30 mouse cellular contexts compared by ENCODE assay signal in the genomic region with DNA sequence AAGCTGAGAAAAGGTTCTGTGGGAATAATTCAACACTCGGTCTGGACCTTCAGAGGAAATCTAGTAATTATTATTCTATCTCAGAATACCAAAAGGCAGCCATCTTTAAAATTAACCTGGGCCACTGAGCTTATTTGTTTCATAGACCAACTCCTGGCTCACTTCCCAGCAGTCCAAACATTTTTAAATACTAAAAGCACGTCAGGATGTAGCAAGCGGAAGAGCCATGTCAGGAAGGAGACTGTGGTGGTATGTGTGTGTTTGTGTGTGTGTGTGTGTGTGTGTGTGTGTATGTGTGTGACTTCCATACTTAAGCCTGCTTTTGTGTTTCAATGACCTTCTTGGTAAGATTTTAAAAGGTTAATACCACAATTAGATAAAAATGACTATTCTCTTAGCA.
DNase-seq lines count a peak whose midpoint lies in the region; ATAC-seq lines count a peak whose summit lies in the region.
"Had no signal": no experiment of that assay in that cellular context is flagged by ENCODE, and none has a peak within 500 bp of the region (broad histone marks: within the 10 kb centered on the region; RNA-seq: fewer than 3 reads in every experiment).

No protein-coding gene starts in this region.

- no peaks in the 10 kb centered on the region for H3K4me1 ChIP-seq in kidney, embryonic 14.5 days (ENCODE audit: control insufficient read depth, insufficient read depth, low read length)
- no peaks in the 10 kb centered on the region for H3K4me1 ChIP-seq in liver, embryonic 11.5 days (replicated peaks; ENCODE audit: control insufficient read depth, insufficient read depth, low read length)
- H3K4me1 ChIP-seq: forebrain, embryonic 10.5 days; hindbrain, embryonic 12.5 days; limb, embryonic 10.5 days; limb, embryonic 15.5 days; lung, embryonic 15.5 days; midbrain, embryonic 10.5 days; midbrain, embryonic 15.5 days; neural tube, embryonic 15.5 days had no signal

- H3K27me3 ChIP-seq in kidney, embryonic 14.5 days (ENCODE audit: control insufficient read depth, insufficient read depth, low read length), result no peaks in the 10 kb centered on the region
- H3K27me3 ChIP-seq in liver, embryonic 11.5 days (replicated peaks; ENCODE audit: control insufficient read depth, insufficient read depth, low read length), result no peaks in the 10 kb centered on the region
- H3K27me3 ChIP-seq: embryonic facial prominence, embryonic 13.5 days; heart, embryonic 13.5 days; hindbrain, embryonic 12.5 days; limb, embryonic 15.5 days; lung, embryonic 15.5 days; midbrain, embryonic 15.5 days; neural tube, embryonic 15.5 days had no signal

- H3K27ac ChIP-seq in kidney, embryonic 14.5 days (ENCODE audit: low read depth, low read length), result no peak overlapping the region
- no peak overlapping the region for H3K27ac ChIP-seq in liver, embryonic 11.5 days (ENCODE audit: low read depth, low read length)
- H3K27ac ChIP-seq: embryonic facial prominence, embryonic 13.5 days; forebrain, embryonic 10.5 days; gastrocnemius, adult 2 months; heart, embryonic 13.5 days; hindbrain, embryonic 12.5 days; limb, embryonic 10.5 days; limb, embryonic 15.5 days; liver, embryonic 14.5 days; lung, embryonic 15.5 days; midbrain, embryonic 10.5 days; midbrain, embryonic 15.5 days; neural tube, embryonic 15.5 days had no signal

- H3K4me2 ChIP-seq in kidney, embryonic 14.5 days (replicated peaks; ENCODE audit: low read depth, low read length), result no peak overlapping the region
- no peak overlapping the region for H3K4me2 ChIP-seq in liver, embryonic 11.5 days
- H3K4me2 ChIP-seq: embryonic facial prominence, embryonic 13.5 days; heart, embryonic 13.5 days; hindbrain, embryonic 12.5 days; limb, embryonic 15.5 days; lung, embryonic 15.5 days; midbrain, embryonic 15.5 days; neural tube, embryonic 15.5 days had no signal

- WGBS in kidney, embryonic 14.5 days, result 88% methylated on average over 3 of the region's 3 CpGs
- 81% methylated on average over 3 of the region's 3 CpGs for WGBS in liver, embryonic 11.5 days

- H3K36me3 ChIP-seq in kidney, embryonic 14.5 days (ENCODE audit: control insufficient read depth, insufficient read depth, low read length), result peaks cover 19% of the 10 kb centered on the region; the same call in 1 of the 2 replicates
- H3K36me3 ChIP-seq in liver, embryonic 11.5 days (ENCODE audit: control insufficient read depth, insufficient read depth, low read length), result no peaks in the 10 kb centered on the region
- H3K36me3 ChIP-seq: hindbrain, embryonic 12.5 days; midbrain, embryonic 15.5 days; neural tube, embryonic 15.5 days had no signal

- intact Hi-C loops in heart, postnatal 36 days (cut with DNase I), result loop anchor here (2.0 kb wide), 1 partner anchor 61 kb away; no protein-coding TSS in a partner anchor

- ATAC-seq in kidney, embryonic 14.5 days (ENCODE audit: low FRiP score, low TSS enrichment), result no peak
- ATAC-seq in liver, embryonic 11.5 days (replicated peaks; ENCODE audit: low FRiP score), result no peak
- ATAC-seq: CD4-positive, CD25-positive, alpha-beta regulatory T cell, adult 4 months; forebrain, embryonic 16.5 days; intestine, embryonic 16.5 days; midbrain, embryonic 15.5 days had no signal

- H3K4me3 ChIP-seq in kidney, embryonic 14.5 days (ENCODE audit: low read length), result no peak overlapping the region
- H3K4me3 ChIP-seq in liver, embryonic 11.5 days (ENCODE audit: low read depth, low read length), result no peak overlapping the region
- H3K4me3 ChIP-seq: embryonic facial prominence, embryonic 13.5 days; forebrain, embryonic 10.5 days; gastrocnemius, adult 2 months; heart, embryonic 13.5 days; hindbrain, embryonic 12.5 days; limb, embryonic 10.5 days; limb, embryonic 15.5 days; lung, embryonic 15.5 days; midbrain, embryonic 10.5 days; midbrain, embryonic 15.5 days; neural tube, embryonic 15.5 days had no signal

- H3K9me3 ChIP-seq in kidney, embryonic 14.5 days (ENCODE audit: control insufficient read depth, low read length), result no peaks in the 10 kb centered on the region
- H3K9me3 ChIP-seq in liver, embryonic 11.5 days (ENCODE audit: control insufficient read depth, low read length), result no peaks in the 10 kb centered on the region
- H3K9me3 ChIP-seq: embryonic facial prominence, embryonic 13.5 days; forebrain, embryonic 10.5 days; heart, embryonic 13.5 days; hindbrain, embryonic 12.5 days; limb, embryonic 10.5 days; limb, embryonic 15.5 days; lung, embryonic 15.5 days; midbrain, embryonic 10.5 days; midbrain, embryonic 15.5 days; neural tube, embryonic 15.5 days had no signal

- H3K9ac ChIP-seq in kidney, embryonic 14.5 days (ENCODE audit: low read depth, low read length), result no peak overlapping the region
- no peak overlapping the region for H3K9ac ChIP-seq in liver, embryonic 11.5 days (ENCODE audit: low read depth, low read length)
- H3K9ac ChIP-seq: embryonic facial prominence, embryonic 13.5 days; heart, embryonic 13.5 days; hindbrain, embryonic 12.5 days; limb, embryonic 15.5 days; liver, embryonic 14.5 days; lung, embryonic 15.5 days; midbrain, embryonic 15.5 days; neural tube, embryonic 15.5 days had no signal

- peak; percentile 59 for DNase-seq in heart, adult 8-10 months (ENCODE audit: low spot score)
- no peak for DNase-seq in heart, postnatal 36 days
- peak; percentile 54 for DNase-seq in kidney, adult 9 months
- DNase-seq in kidney, postnatal 36 days, result peak; percentile 67 to 68
- peak; percentile 50 for DNase-seq in lung, postnatal 25 days (ENCODE audit: low spot score)
- no peak for DNase-seq in liver, embryonic 11.5 days (ENCODE audit: low spot score)
- DNase-seq: adrenal gland, postnatal 36 days; cerebellum, adult 18-20 months; cerebellum, postnatal 10 days; gastrocnemius, adult 2 months; gastrocnemius, postnatal 36 days; layer of hippocampus, adult 9-11 months; spleen, adult 18-20 months; thymus, adult 18-20 months; thymus, postnatal 36 days had no signal

Comparison
In these comparisons a context has a peak if more than half of its experiments do, and no peak if none do; other contexts are left out.
1. DNase-seq: peak in heart, adult 8-10 months (single experiment), kidney, adult 9 months (single experiment), kidney, postnatal 36 days (2 of 2) and lung, postnatal 25 days (single experiment); none in heart, postnatal 36 days (0 of 2) and liver, embryonic 11.5 days (single experiment).